Mouse (Mus musculus) ES-Bruce4 (cell line): ENCODE data around the gene Bloc1s3. TPM values are rescaled to one million over a fixed set of nuclear protein-coding genes. Genes with fewer than 3 reads are reported as not detected.

Experiments used
- H3K27ac ChIP-seq: 2 replicates; pipeline ENCODE4 v1.5.1; 2012; ENCODE audit warnings: low read length, inconsistent platforms; ENCODE audit not compliant: insufficient read depth
- H3K27me3 ChIP-seq: 2 replicates; pipeline ENCODE4 v1.6.1; 2012; ENCODE audit warnings: mild to moderate bottlenecking, low read length, inconsistent platforms; ENCODE audit not compliant: control insufficient read depth, poor library complexity, insufficient read depth, severe bottlenecking
- H3K36me3 ChIP-seq: 2 replicates; pipeline ENCODE4 v1.6.1; 2012; ENCODE audit warnings: inconsistent platforms, mild to moderate bottlenecking, low read length, moderate library complexity; ENCODE audit not compliant: control insufficient read depth, poor library complexity, insufficient read depth, severe bottlenecking
- H3K4me1 ChIP-seq: one replicate; pipeline ENCODE4 v1.8.1; 2011; ENCODE audit warnings: low read length; ENCODE audit not compliant: control insufficient read depth, insufficient read depth
- H3K4me3 ChIP-seq: 2 replicates; pipeline ENCODE4 v1.5.1; 2011; ENCODE audit warnings: low read depth, mild to moderate bottlenecking, low read length
- H3K9ac ChIP-seq: 2 replicates; pipeline ENCODE4 v1.6.1; 2012; ENCODE audit warnings: low read depth, mild to moderate bottlenecking, inconsistent platforms; ENCODE audit not compliant: poor library complexity, severe bottlenecking
- H3K9me3 ChIP-seq: replicated peaks from 2 replicates; pipeline ENCODE4 v1.6.1; 2012; ENCODE audit warnings: mild to moderate bottlenecking, low read length, inconsistent platforms; ENCODE audit not compliant: control insufficient read depth, poor library complexity, insufficient read depth, severe bottlenecking
- CTCF ChIP-seq: IDR thresholded peaks from one replicate; pipeline ENCODE4 v1.8.1; 2011; ENCODE audit warnings: low read depth, low read length
- EP300 ChIP-seq: IDR thresholded peaks from 2 replicates; pipeline ENCODE4 v1.6.1; 2011; ENCODE audit warnings: low read depth, low read length; ENCODE audit not compliant: insufficient read depth
- POLR2A ChIP-seq: IDR thresholded peaks from one replicate; pipeline ENCODE4 v1.8.1; 2011; ENCODE audit warnings: low read length; ENCODE audit not compliant: insufficient read depth
- polyA plus RNA-seq: library from polyadenylated mRNA; stranded (reverse); fragments of >200 nt; gene quantifications from 2 replicates; pipeline ENCODE4 v1.2.4, GENCODE M21; 2011; ENCODE audit warnings: low read depth; ENCODE audit not compliant: missing spikeins, insufficient read depth, insufficient read length

Bloc1s3 gene
- polyA plus RNA-seq, 1 experiment = 5.7 TPM

DNA sequence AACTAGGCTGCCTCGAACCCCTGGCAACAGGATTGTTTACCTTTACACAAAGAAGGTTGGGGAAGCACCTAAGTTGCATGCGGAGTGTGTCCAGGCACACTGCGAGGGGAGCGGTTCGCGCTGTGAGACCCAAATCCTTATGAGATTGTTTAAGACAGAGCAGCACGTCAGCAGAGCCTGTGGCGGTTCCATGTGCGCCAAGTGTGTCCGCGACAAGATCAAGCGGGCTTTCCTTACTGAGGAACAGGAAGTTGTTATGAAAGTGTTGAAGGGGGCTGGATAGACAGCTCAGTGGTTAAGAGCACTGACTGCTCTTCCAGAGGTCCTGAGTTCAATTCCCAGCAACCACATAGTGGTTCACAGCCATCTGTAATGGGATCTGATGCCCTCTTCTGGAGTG is 39.9 kb downstream of the Bloc1s3 start:
- H3K27ac ChIP-seq = no peak overlapping the region
- no peaks in the 10 kb centered on the region for H3K9me3 ChIP-seq
- no peak overlapping the region for H3K9ac ChIP-seq
- no peaks in the 10 kb centered on the region for H3K27me3 ChIP-seq
- H3K4me1 ChIP-seq = peaks cover 4% of the 10 kb centered on the region
- H3K4me3 ChIP-seq = no peak overlapping the region
- TF ChIP-seq EP300 = no peak
- no peak for TF ChIP-seq CTCF
- TF ChIP-seq POLR2A = no peak
- no peaks in the 10 kb centered on the region for H3K36me3 ChIP-seq

DNA sequence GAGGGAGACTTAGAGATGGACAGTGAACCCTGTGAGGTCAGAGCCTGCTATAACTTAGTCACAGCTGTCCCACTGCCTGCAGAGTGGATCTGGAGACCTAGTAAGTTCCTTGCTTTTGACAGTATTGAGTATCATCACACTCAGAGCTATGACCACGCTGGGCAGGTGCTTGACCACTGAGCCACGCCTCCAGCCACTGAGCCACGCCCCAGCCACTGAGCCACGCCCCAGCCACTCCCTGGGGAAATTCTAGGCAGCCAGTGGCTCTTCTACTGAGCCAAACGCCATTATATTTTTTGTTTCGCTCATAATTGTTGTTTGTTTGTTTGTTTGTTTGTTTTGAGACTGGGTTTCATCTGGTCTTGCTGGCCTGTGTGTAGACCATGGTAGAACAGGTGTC is 40.5 kb downstream of the Bloc1s3 start:
- H3K27ac ChIP-seq = no peak overlapping the region
- peaks cover 4% of the 10 kb centered on the region for H3K4me1 ChIP-seq
- no peak overlapping the region for H3K4me3 ChIP-seq
- H3K27me3 ChIP-seq = no peaks in the 10 kb centered on the region
- TF ChIP-seq CTCF (no peak), EP300 (no peak), POLR2A (no peak)
- H3K36me3 ChIP-seq = no peaks in the 10 kb centered on the region
- H3K9me3 ChIP-seq = no peaks in the 10 kb centered on the region
- H3K9ac ChIP-seq = no peak overlapping the region

DNA sequence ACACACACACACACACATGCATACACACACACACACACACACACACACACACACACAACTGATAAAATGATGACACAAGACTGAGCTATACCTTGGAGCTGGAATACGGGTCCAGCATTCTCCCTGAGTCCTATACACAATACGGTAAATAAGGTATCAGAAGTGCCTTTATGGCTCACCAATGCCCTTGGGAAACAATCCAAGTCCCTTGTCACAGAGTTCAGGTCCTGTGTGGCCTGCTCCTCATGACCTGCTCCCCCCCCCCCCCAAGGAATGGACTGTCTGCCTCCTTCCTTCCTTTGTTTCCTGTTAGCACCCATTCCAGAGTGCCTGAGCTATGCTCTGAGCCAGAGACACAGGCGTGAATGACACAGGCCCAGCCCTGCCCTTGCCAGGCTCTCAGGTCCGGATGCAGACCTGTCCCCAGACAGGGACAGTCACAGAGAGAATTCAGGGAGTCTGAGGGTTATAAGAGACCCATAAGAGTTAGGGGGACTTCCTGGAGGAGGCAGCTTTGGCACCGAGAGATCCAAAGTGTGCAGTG is 41.5 kb downstream of the Bloc1s3 start:
- TF ChIP-seq POLR2A (no peak), CTCF (no peak), EP300 (no peak)
- H3K27ac ChIP-seq = no peak overlapping the region
- peaks cover 4% of the 10 kb centered on the region for H3K4me1 ChIP-seq
- H3K4me3 ChIP-seq = no peak overlapping the region
- no peaks in the 10 kb centered on the region for H3K27me3 ChIP-seq
- no peak overlapping the region for H3K9ac ChIP-seq
- H3K9me3 ChIP-seq = no peaks in the 10 kb centered on the region
- H3K36me3 ChIP-seq = no peaks in the 10 kb centered on the region

DNA sequence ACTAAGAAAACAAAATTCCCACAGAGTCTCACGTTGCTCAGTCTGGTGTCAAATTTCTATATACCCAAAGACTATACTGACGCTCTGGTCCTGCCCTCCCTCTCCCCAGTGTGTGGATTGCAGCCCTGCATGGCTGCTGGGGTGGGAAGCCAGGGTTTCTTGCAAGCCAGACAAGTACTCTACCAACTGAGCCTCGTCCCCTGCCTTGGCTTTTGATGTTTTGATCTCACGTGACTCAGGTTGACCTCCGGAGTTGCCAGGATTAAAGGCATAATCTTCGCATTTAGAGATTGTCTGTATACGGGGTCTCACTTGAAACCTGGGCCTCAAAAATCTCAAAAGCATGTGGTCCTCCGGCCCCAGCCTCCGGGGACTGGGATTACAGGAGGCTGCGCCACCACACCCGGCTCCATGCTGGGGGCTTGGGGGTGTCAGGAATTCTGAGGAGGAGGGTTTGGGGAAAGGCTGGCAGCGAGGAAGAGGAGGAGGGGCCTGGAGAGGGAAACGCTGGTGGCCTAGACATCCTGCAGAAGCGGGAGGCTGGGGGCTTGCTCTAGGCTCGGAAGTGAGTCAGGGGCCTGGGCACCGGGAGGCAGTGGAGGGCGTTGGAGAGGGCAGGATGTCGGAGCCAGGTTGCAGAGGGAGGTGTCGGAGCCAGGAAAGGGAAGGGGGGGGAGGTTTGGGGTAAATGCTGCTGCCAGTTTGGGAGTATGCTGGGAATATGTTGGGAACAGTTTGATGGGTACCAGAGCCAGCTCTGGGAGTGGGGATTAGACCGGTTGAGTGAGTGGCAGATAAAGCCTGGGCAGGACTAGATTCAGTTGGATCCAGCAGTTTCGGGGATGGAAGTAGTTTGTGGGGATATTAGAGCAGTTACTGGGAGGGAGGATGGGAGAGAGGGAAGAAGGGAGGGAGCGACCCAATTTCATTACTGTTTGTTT is 43.5 kb downstream of the Bloc1s3 start:
- TF ChIP-seq EP300 = no peak
- no peak for TF ChIP-seq POLR2A
- TF ChIP-seq CTCF = no peak
- peak overlapping the region; percentile 13; the same call in 1 of the 2 replicates for H3K4me3 ChIP-seq
- H3K9ac ChIP-seq = peak overlapping the region; percentile 7; the same call in 1 of the 2 replicates
- H3K27ac ChIP-seq = no peak overlapping the region
- H3K36me3 ChIP-seq = no peaks in the 10 kb centered on the region
- H3K4me1 ChIP-seq = peaks cover 4% of the 10 kb centered on the region
- no peaks in the 10 kb centered on the region for H3K27me3 ChIP-seq
- H3K9me3 ChIP-seq = no peaks in the 10 kb centered on the region

DNA sequence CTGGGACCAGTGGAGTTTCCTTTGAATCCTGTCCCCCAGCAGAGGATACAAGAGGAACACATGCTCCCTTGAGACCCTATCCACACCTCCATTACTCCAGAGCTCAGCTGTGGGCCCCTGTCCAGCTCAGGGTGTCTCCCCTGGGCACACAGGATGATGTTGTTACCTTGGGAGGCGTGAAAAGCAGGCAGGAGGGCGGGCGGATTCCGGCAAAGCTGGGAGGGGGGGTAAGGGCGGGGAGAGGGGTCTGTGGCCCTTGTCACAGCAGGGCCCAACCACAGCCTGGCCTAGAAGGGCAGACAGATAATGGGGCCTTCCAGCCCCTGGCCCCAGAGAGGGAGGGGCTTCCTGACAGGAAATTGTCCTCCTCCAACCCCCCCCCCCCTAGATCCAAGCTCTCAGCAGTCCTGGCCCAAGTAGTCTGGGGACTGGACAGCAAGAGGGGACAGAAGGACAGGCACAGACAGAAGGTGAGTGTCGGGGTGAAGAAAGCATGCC is 45.2 kb downstream of the Bloc1s3 start, which contains the start of gene Exoc3l2:
Gene Exoc3l2, plus strand, starts transcription at position 448 of the 498 bp plus-strand sequence.
- Histone ChIP-seq H3K9ac (no peak within 1 kb of the TSS), H3K27me3 (no peaks in the 10 kb centered on the region), H3K9me3 (no peaks in the 10 kb centered on the region), H3K27ac (no peak within 1 kb of the TSS), H3K4me3 (no peak within 1 kb of the TSS), H3K36me3 (no peaks in the 10 kb centered on the region), H3K4me1 (no peaks in the 10 kb centered on the region)
- TF ChIP-seq CTCF (no peak), EP300 (no peak), POLR2A (no peak)
